Mouse (Mus musculus) G1E (cell line): ENCODE measurements at regions not wholly inside any gene's neighbourhood (a gene's known extent, or its start where the extent isn't known, plus 50 kb on each side); places are given as distances from the start of the nearest gene placed in this dataset.
A peak's percentile ranks its signal among the peaks of the same experiment; 100 is the strongest.

ENCODE experiments used
- ATAC-seq: 2 replicates; pipeline ENCODE4 v1.8.0; 2016; ENCODE audit warnings: mild to moderate bottlenecking; ENCODE audit not compliant: insufficient number of reproducible peaks, poor library complexity, low FRiP score, severe bottlenecking; ENCODE audit errors: extremely low read depth
- DNase-seq: peaks from one replicate; pipeline ENCODE4 v3.0.0; 2012; ENCODE audit warnings: low spot score
- H3K27me3 ChIP-seq: 2 replicates; pipeline ENCODE4 v1.6.1; 2012; ENCODE audit warnings: mild to moderate bottlenecking, low read length, inconsistent platforms; ENCODE audit not compliant: insufficient read depth
- H3K36me3 ChIP-seq: replicated peaks from 2 replicates; pipeline ENCODE3; 2012; ENCODE audit warnings: mild to moderate bottlenecking, inconsistent platforms
- H3K4me1 ChIP-seq: 2 replicates; pipeline ENCODE4 v1.6.1; 2012; ENCODE audit warnings: low read depth, low read length, inconsistent platforms, mixed read lengths; ENCODE audit not compliant: insufficient read depth
- H3K4me3 ChIP-seq: 2 replicates; pipeline ENCODE4 v1.5.1; 2012; ENCODE audit warnings: low read depth, mild to moderate bottlenecking, inconsistent platforms, low read length, moderate library complexity, mixed read lengths
- H3K9me3 ChIP-seq: replicated peaks from 2 replicates; pipeline ENCODE4 v1.6.1; 2012; ENCODE audit warnings: inconsistent platforms
- CTCF ChIP-seq: IDR thresholded peaks from 2 replicates; pipeline ENCODE4 v1.5.1; 2012; ENCODE audit warnings: low read depth, low read length, inconsistent platforms, mixed read lengths
- GATA1 ChIP-seq: IDR thresholded peaks from 2 replicates; pipeline ENCODE4 v1.6.1; 2012; ENCODE audit warnings: borderline replicate concordance, low read length, inconsistent platforms, mixed read lengths
- GATA2 ChIP-seq: IDR thresholded peaks from 2 replicates; pipeline ENCODE4 v1.6.1; 2012; ENCODE audit warnings: low read depth, low read length, inconsistent platforms, borderline replicate concordance
- POLR2AphosphoS5 ChIP-seq: IDR thresholded peaks from 2 replicates; pipeline ENCODE4 v1.6.1; 2012; ENCODE audit warnings: low read depth, low read length, inconsistent platforms; ENCODE audit not compliant: insufficient replicate concordance
- TAL1 ChIP-seq: conservative IDR thresholded peaks from 2 replicates; pipeline ENCODE4 v1.6.1; 2012; ENCODE audit warnings: low read depth, low read length, inconsistent platforms, mixed read lengths

- TF ChIP-seq GATA2 (no peak), CTCF (no peak), TAL1 (no peak)
- DNase-seq (no peak), ATAC-seq (no peak)
- Histone ChIP-seq H3K27me3 (no peaks in the 10 kb centered on the region), H3K36me3 (no peaks in the 10 kb centered on the region), H3K4me1 (no peaks in the 10 kb centered on the region), H3K4me3 (no peak overlapping the region), H3K9me3 (peaks cover 6% of the 10 kb centered on the region)
These were observed 212.3 kb upstream of the Cited2 start for GRCm38 (mm10) chr10:17510626-17511193.

- no peaks in the 10 kb centered on the region for H3K36me3 ChIP-seq
- DNase-seq: no peak
- no peaks in the 10 kb centered on the region for H3K4me1 ChIP-seq
- no peak for ATAC-seq
- H3K9me3 ChIP-seq: no peaks in the 10 kb centered on the region
- no peak overlapping the region for H3K4me3 ChIP-seq
- H3K27me3 ChIP-seq: no peaks in the 10 kb centered on the region
- TF ChIP-seq GATA1 (no peak), GATA2 (no peak)
These were observed 211.2 kb upstream of the Cited2 start for GRCm38 (mm10) chr10:17511779-17512335.

GRCm38 (mm10) chr10:17512487-17512886 is 210.5 kb upstream of the Cited2 start:
- ATAC-seq: no peak
- Histone ChIP-seq H3K4me1 (no peaks in the 10 kb centered on the region), H3K9me3 (no peaks in the 10 kb centered on the region), H3K4me3 (no peak overlapping the region), H3K27me3 (no peaks in the 10 kb centered on the region), H3K36me3 (no peaks in the 10 kb centered on the region)
- no peak for TF ChIP-seq GATA1
- TF ChIP-seq POLR2AphosphoS5: no peak
- TF ChIP-seq TAL1: no peak
- TF ChIP-seq CTCF: no peak
- TF ChIP-seq GATA2: no peak
- DNase-seq: no peak

- DNase-seq (no peak), ATAC-seq (no peak)
- Histone ChIP-seq H3K27me3 (no peaks in the 10 kb centered on the region), H3K4me3 (no peak overlapping the region), H3K9me3 (no peaks in the 10 kb centered on the region), H3K36me3 (no peaks in the 10 kb centered on the region), H3K4me1 (no peaks in the 10 kb centered on the region)
- TF ChIP-seq POLR2AphosphoS5 (no peak), TAL1 (no peak), CTCF (no peak), GATA1 (no peak), GATA2 (no peak)
These were observed 209.3 kb upstream of the Cited2 start for GRCm38 (mm10) chr10:17513756-17514155.

- DNase-seq (no peak), ATAC-seq (no peak)
- Histone ChIP-seq H3K27me3 (no peaks in the 10 kb centered on the region), H3K4me1 (no peaks in the 10 kb centered on the region), H3K9me3 (no peaks in the 10 kb centered on the region), H3K36me3 (no peaks in the 10 kb centered on the region), H3K4me3 (no peak overlapping the region)
- TF ChIP-seq TAL1 (no peak), GATA1 (no peak), POLR2AphosphoS5 (no peak)
These were observed 206.9 kb upstream of the Cited2 start for GRCm38 (mm10) chr10:17516068-17516467.

DNA sequence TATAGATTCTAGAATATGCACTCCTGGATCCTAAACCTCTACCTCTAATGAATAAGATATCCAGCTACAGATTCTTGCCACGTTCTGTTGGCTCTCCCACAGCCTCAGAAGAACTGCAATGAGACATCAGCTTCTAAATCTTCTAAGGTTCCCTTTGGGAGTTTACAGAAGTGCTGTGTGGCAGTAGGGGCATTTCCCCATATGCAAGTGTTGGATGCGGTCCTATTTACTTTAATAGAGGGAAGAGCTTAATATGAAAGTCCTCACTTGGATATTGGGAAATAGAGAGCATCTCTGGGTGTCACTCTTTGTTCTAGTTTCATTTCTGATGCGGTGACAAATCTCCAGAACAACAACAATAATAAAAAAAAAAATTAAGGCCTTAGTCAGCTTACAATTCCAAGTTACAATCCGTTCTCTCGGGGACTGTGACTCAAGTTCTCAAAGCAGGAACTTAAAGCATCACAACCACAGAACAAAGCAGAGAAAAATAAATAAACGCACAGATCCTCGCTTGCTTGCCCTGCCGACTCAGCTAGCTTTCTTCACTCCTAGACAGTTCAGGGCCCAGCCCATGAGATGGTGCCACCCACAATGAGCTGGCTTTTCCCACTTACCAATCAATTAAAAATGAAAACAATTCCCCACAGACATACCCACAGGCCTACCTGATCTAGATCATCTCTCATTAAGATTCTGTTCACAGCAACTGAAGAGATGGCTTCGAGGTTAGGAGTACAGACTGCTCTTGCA is 204.4 kb upstream of the Cited2 start:
- Histone ChIP-seq H3K4me1 (peaks cover 18% of the 10 kb centered on the region), H3K27me3 (no peaks in the 10 kb centered on the region), H3K36me3 (no peaks in the 10 kb centered on the region), H3K9me3 (no peaks in the 10 kb centered on the region), H3K4me3 (no peak overlapping the region)
- TF ChIP-seq CTCF: no peak
- no peak for TF ChIP-seq GATA1
- TF ChIP-seq GATA2: no peak
- TF ChIP-seq TAL1: no peak
- TF ChIP-seq POLR2AphosphoS5: no peak
- ATAC-seq (no peak), DNase-seq (no peak)

- TF ChIP-seq GATA2 (no peak), GATA1 (no peak), POLR2AphosphoS5 (no peak), TAL1 (no peak), CTCF (no peak)
- H3K9me3 ChIP-seq: no peaks in the 10 kb centered on the region
- peaks cover 18% of the 10 kb centered on the region for H3K4me1 ChIP-seq
- ATAC-seq (peak; percentile 74), DNase-seq (peak; percentile 18)
- peak overlapping the region; percentile 35; the same call in 1 of the 2 replicates for H3K4me3 ChIP-seq
- no peaks in the 10 kb centered on the region for H3K27me3 ChIP-seq
- no peaks in the 10 kb centered on the region for H3K36me3 ChIP-seq
These were observed 200.9 kb upstream of the Cited2 start for GRCm38 (mm10) chr10:17522026-17522541.
